Mouse (Mus musculus) heart, embryonic 12.5 days (tissue): ENCODE data around the gene Zdhhc14. TPM values are rescaled to one million over a fixed set of nuclear protein-coding genes. Genes with fewer than 3 reads are reported as not detected.
A peak's percentile ranks its signal among the peaks of the same experiment; 100 is the strongest.

Experiments
- ATAC-seq: fragments of 200-750 bp; cut with Nextera tagmentation; 2 replicates; pipeline ENCODE4 v1.8.0; 2017; ENCODE audit warnings: moderate TSS enrichment, moderate library complexity; ENCODE audit not compliant: insufficient number of reproducible peaks, low FRiP score
- H3K27ac ChIP-seq: fragments of 300-500 bp; sonication (generic); 2 replicates; pipeline ENCODE4 v1.5.1; 2016; ENCODE audit warnings: mild to moderate bottlenecking, moderate library complexity; ENCODE audit not compliant: poor library complexity, severe bottlenecking
- H3K27me3 ChIP-seq: fragments of 300-500 bp; sonication (generic); replicated peaks from 2 replicates; pipeline ENCODE4 v1.6.1; 2016; ENCODE audit warnings: mild to moderate bottlenecking, moderate library complexity
- H3K36me3 ChIP-seq: fragments of 300-500 bp; sonication (generic); 2 replicates; pipeline ENCODE4 v1.6.1; 2016; ENCODE audit warnings: mild to moderate bottlenecking, moderate library complexity
- H3K4me1 ChIP-seq: fragments of 300-500 bp; sonication (generic); replicated peaks from 2 replicates; pipeline ENCODE4 v1.6.1; 2016; ENCODE audit warnings: mild to moderate bottlenecking
- H3K4me2 ChIP-seq: fragments of 300-500 bp; sonication (generic); 2 replicates; pipeline ENCODE4 v1.6.1; 2016; ENCODE audit warnings: mild to moderate bottlenecking, moderate library complexity
- H3K4me3 ChIP-seq: fragments of 300-500 bp; sonication (generic); 2 replicates; pipeline ENCODE4 v1.5.1; 2016; ENCODE audit warnings: mild to moderate bottlenecking
- H3K9ac ChIP-seq: fragments of 300-500 bp; sonication (generic); 2 replicates; pipeline ENCODE4 v1.6.1; 2016; ENCODE audit warnings: mild to moderate bottlenecking, moderate library complexity
- H3K9me3 ChIP-seq: fragments of 300-500 bp; sonication (generic); replicated peaks from 2 replicates; pipeline ENCODE4 v1.6.1; 2016; ENCODE audit warnings: mild to moderate bottlenecking, moderate library complexity
- WGBS: fragments of 180-500 bp; shearing (Covaris S2); methylation state at CpG from one replicate; pipeline ENCODE4 v1.1.7; 2016; 5-methylcytosine and 5-hydroxymethylcytosine counted together
- polyA plus RNA-seq: library from polyadenylated mRNA; unstranded; fragments of >200 nt; fragmentation: Nextera tagmentation; extraction: Ambion mirVana; gene quantifications from 2 replicates; pipeline ENCODE4 v1.2.1, GENCODE M21; 2016

Gene Zdhhc14
- polyA plus RNA-seq, 1 experiment from 2014 or later, result 1.6 TPM

GRCm38 (mm10) chr17:5710320-5711104, 218.2 kb downstream of the Zdhhc14 start:
- Histone ChIP-seq H3K27ac (no peak overlapping the region), H3K9me3 (no peaks in the 10 kb centered on the region), H3K4me3 (no peak overlapping the region), H3K4me2 (no peak overlapping the region), H3K9ac (no peak overlapping the region), H3K4me1 (peaks cover 31% of the 10 kb centered on the region), H3K27me3 (0 out of 2 replicates have a peak, but pooled peaks cover 5% of the 10 kb centered on the region), H3K36me3 (no peaks in the 10 kb centered on the region)
- WGBS, result 37% methylated on average over 7 of the region's 7 CpGs
- ATAC-seq, result peak; percentile 53

- Histone ChIP-seq H3K4me3 (no peak overlapping the region), H3K9ac (no peak overlapping the region), H3K4me1 (peaks cover 31% of the 10 kb centered on the region), H3K36me3 (no peaks in the 10 kb centered on the region), H3K27ac (no peak overlapping the region), H3K27me3 (0 out of 2 replicates have a peak, but pooled peaks cover 5% of the 10 kb centered on the region), H3K4me2 (no peak overlapping the region), H3K9me3 (no peaks in the 10 kb centered on the region)
- 63% methylated on average over 5 of the region's 5 CpGs for WGBS
- ATAC-seq, result no peak
Observed at GRCm38 (mm10) chr17:5711861-5712260, 219.5 kb downstream of the Zdhhc14 start.

GRCm38 (mm10) chr17:5713141-5713540, 220.8 kb downstream of the Zdhhc14 start:
- Histone ChIP-seq H3K4me2 (no peak overlapping the region), H3K9ac (no peak overlapping the region), H3K36me3 (no peaks in the 10 kb centered on the region), H3K9me3 (no peaks in the 10 kb centered on the region), H3K27me3 (peaks cover 7% of the 10 kb centered on the region; the same call in 1 of the 2 replicates), H3K27ac (no peak overlapping the region), H3K4me3 (no peak overlapping the region), H3K4me1 (peaks cover 31% of the 10 kb centered on the region)
- no peak for ATAC-seq
- WGBS, result 54% methylated on average over 3 of the region's 3 CpGs

GRCm38 (mm10) chr17:5716912-5717311, 224.6 kb downstream of the Zdhhc14 start:
- WGBS, result 68% methylated on average over 4 of the region's 4 CpGs
- ATAC-seq, result no peak
- H3K9ac ChIP-seq, result no peak overlapping the region

GRCm38 (mm10) chr17:5718768-5719387, 226.5 kb downstream of the Zdhhc14 start:
- peaks cover 8% of the 10 kb centered on the region; the same call in 1 of the 2 replicates for H3K27me3 ChIP-seq
- no peak overlapping the region for H3K9ac ChIP-seq
- no peak overlapping the region for H3K27ac ChIP-seq
- H3K4me2 ChIP-seq, result no peak overlapping the region
- peaks cover 5% of the 10 kb centered on the region; the same call in 1 of the 2 replicates for H3K4me1 ChIP-seq
- H3K36me3 ChIP-seq, result no peaks in the 10 kb centered on the region
- 77% methylated on average over 7 of the region's 7 CpGs for WGBS
- H3K9me3 ChIP-seq, result no peaks in the 10 kb centered on the region
- ATAC-seq, result no peak
- no peak overlapping the region for H3K4me3 ChIP-seq

More at GRCm38 (mm10) chr17:5716912-5717311, 224.6 kb downstream of the Zdhhc14 start:
- no peak overlapping the region for H3K27ac ChIP-seq
- peaks cover 11% of the 10 kb centered on the region; the same call in 1 of the 2 replicates for H3K4me1 ChIP-seq
- no peaks in the 10 kb centered on the region for H3K36me3 ChIP-seq
- no peaks in the 10 kb centered on the region for H3K9me3 ChIP-seq
- peaks cover 8% of the 10 kb centered on the region; the same call in 1 of the 2 replicates for H3K27me3 ChIP-seq
- no peak overlapping the region for H3K4me2 ChIP-seq
- no peak overlapping the region for H3K4me3 ChIP-seq

GRCm38 (mm10) chr17:5722802-5723201, 230.4 kb downstream of the Zdhhc14 start:
- H3K9me3 ChIP-seq, result no peaks in the 10 kb centered on the region
- no peak for ATAC-seq
- no peak overlapping the region for H3K4me3 ChIP-seq
- H3K4me2 ChIP-seq, result no peak overlapping the region
- peaks cover 3% of the 10 kb centered on the region; the same call in 1 of the 2 replicates for H3K27me3 ChIP-seq
- H3K9ac ChIP-seq, result no peak overlapping the region
- 79% methylated on average over 2 of the region's 2 CpGs for WGBS
- no peaks in the 10 kb centered on the region for H3K36me3 ChIP-seq
- H3K27ac ChIP-seq, result no peak overlapping the region
- H3K4me1 ChIP-seq, result no peaks in the 10 kb centered on the region

GRCm38 (mm10) chr17:5723601-5724189, 231.3 kb downstream of the Zdhhc14 start:
- H3K9me3 ChIP-seq, result no peaks in the 10 kb centered on the region
- no peaks in the 10 kb centered on the region for H3K4me1 ChIP-seq
- no peaks in the 10 kb centered on the region for H3K27me3 ChIP-seq
- H3K36me3 ChIP-seq, result no peaks in the 10 kb centered on the region
- no peak overlapping the region for H3K27ac ChIP-seq
- ATAC-seq, result no peak
- no peak overlapping the region for H3K4me3 ChIP-seq
- H3K9ac ChIP-seq, result no peak overlapping the region
- WGBS, result 64% methylated on average over 10 of the region's 10 CpGs
- H3K4me2 ChIP-seq, result no peak overlapping the region

- WGBS, result 51% methylated on average over 4 of the region's 4 CpGs
- Histone ChIP-seq H3K36me3 (no peaks in the 10 kb centered on the region), H3K9me3 (no peaks in the 10 kb centered on the region), H3K4me2 (no peak overlapping the region), H3K9ac (no peak overlapping the region), H3K27me3 (peaks cover 11% of the 10 kb centered on the region; the same call in 1 of the 2 replicates), H3K27ac (no peak overlapping the region), H3K4me3 (no peak overlapping the region), H3K4me1 (no peaks in the 10 kb centered on the region)
- ATAC-seq, result no peak
Observed at GRCm38 (mm10) chr17:5729587-5730125, 237.3 kb downstream of the Zdhhc14 start.

- ATAC-seq, result no peak
- no peak overlapping the region for H3K4me2 ChIP-seq
- no peaks in the 10 kb centered on the region for H3K4me1 ChIP-seq
- 85% methylated on average over 5 of the region's 5 CpGs for WGBS
- H3K4me3 ChIP-seq, result no peak overlapping the region
- no peak overlapping the region for H3K9ac ChIP-seq
- H3K36me3 ChIP-seq, result no peaks in the 10 kb centered on the region
- no peak overlapping the region for H3K27ac ChIP-seq
- H3K9me3 ChIP-seq, result no peaks in the 10 kb centered on the region
- H3K27me3 ChIP-seq, result peaks cover 11% of the 10 kb centered on the region; the same call in 1 of the 2 replicates
Observed at GRCm38 (mm10) chr17:5730538-5730937, 238.2 kb downstream of the Zdhhc14 start.

GRCm38 (mm10) chr17:5733400-5733799, 241.0 kb downstream of the Zdhhc14 start:
- Histone ChIP-seq H3K36me3 (no peaks in the 10 kb centered on the region), H3K4me2 (no peak overlapping the region), H3K27me3 (peaks cover 11% of the 10 kb centered on the region; the same call in 1 of the 2 replicates), H3K27ac (no peak overlapping the region), H3K4me3 (no peak overlapping the region), H3K9me3 (no peaks in the 10 kb centered on the region), H3K9ac (no peak overlapping the region), H3K4me1 (no peaks in the 10 kb centered on the region)
- no peak for ATAC-seq
- WGBS, result 23% methylated on average over 7 of the region's 7 CpGs

- 91% methylated on average over 6 of the region's 6 CpGs for WGBS
- ATAC-seq, result no peak
Observed at GRCm38 (mm10) chr17:5741061-5741460, 248.7 kb downstream of the Zdhhc14 start.

More at GRCm38 (mm10) chr17:5741061-5741460, 248.7 kb downstream of the Zdhhc14 start:
- no peaks in the 10 kb centered on the region for H3K9me3 ChIP-seq
- no peaks in the 10 kb centered on the region for H3K4me1 ChIP-seq
- H3K4me2 ChIP-seq, result no peak overlapping the region
- no peaks in the 10 kb centered on the region for H3K27me3 ChIP-seq
- H3K27ac ChIP-seq, result no peak overlapping the region
- H3K36me3 ChIP-seq, result no peaks in the 10 kb centered on the region
- H3K4me3 ChIP-seq, result no peak overlapping the region
- H3K9ac ChIP-seq, result no peak overlapping the region
